Mouse (Mus musculus): ENCODE measurements at regions not wholly inside any gene's neighbourhood (a gene's known extent, or its start where the extent isn't known, plus 50 kb on each side); places are given as distances from the start of the nearest gene placed in this dataset.
"Not testable (repeated sequence)": the region's sequence is repeated elsewhere in the genome, so short reads cannot be mapped to it uniquely, and the experiment has no call there.

GRCm38 (mm10) chr6:19855476-19855875 is 989.4 kb downstream of the Ankrd7 start:
- DNase-seq (ENCODE audit: extremely low read depth, insufficient read length, low spot score) = not testable (repeated sequence)

GRCm38 (mm10) chr6:19864101-19864500 is 998.0 kb downstream of the Ankrd7 start:
- DNase-seq (ENCODE audit: extremely low read depth, insufficient read length, low spot score) = no peak

- DNase-seq (ENCODE audit: extremely low read depth, insufficient read length, low spot score) = no peak
Observed at GRCm38 (mm10) chr6:19869697-19870096, 1003.6 kb downstream of the Ankrd7 start.

GRCm38 (mm10) chr6:19911181-19911580 is 1045.1 kb downstream of the Ankrd7 start:
- no peak for DNase-seq (ENCODE audit: extremely low read depth, insufficient read length, low spot score)

GRCm38 (mm10) chr6:19941784-19942183 is 1075.7 kb downstream of the Ankrd7 start:
- not testable (repeated sequence) for DNase-seq (ENCODE audit: extremely low read depth, insufficient read length, low spot score)

GRCm38 (mm10) chr6:19944334-19944733 is 1078.2 kb downstream of the Ankrd7 start:
- DNase-seq (ENCODE audit: extremely low read depth, insufficient read length, low spot score) = no peak

GRCm38 (mm10) chr6:19945693-19946092 is 1079.6 kb downstream of the Ankrd7 start:
- no peak for DNase-seq (ENCODE audit: extremely low read depth, insufficient read length, low spot score)

- no peak for DNase-seq (ENCODE audit: extremely low read depth, insufficient read length, low spot score)
Observed at GRCm38 (mm10) chr6:19975898-19976297, 1109.8 kb downstream of the Ankrd7 start.

- no peak for DNase-seq (ENCODE audit: extremely low read depth, insufficient read length, low spot score)
Observed at GRCm38 (mm10) chr6:19991829-19992228, 1125.7 kb downstream of the Ankrd7 start.

GRCm38 (mm10) chr6:20028466-20028865 is 1162.3 kb downstream of the Ankrd7 start:
- no peak for DNase-seq (ENCODE audit: extremely low read depth, insufficient read length, low spot score)

- peak; percentile 19 for DNase-seq (ENCODE audit: extremely low read depth, insufficient read length, low spot score)
Observed at GRCm38 (mm10) chr6:20037769-20038168, 1171.7 kb downstream of the Ankrd7 start.

GRCm38 (mm10) chr6:20078666-20079065 is 1136.6 kb upstream of the Kcnd2 start:
- no peak for DNase-seq (ENCODE audit: extremely low read depth, insufficient read length, low spot score)

GRCm38 (mm10) chr6:20092057-20092917 is 1123.0 kb upstream of the Kcnd2 start:
- DNase-seq (ENCODE audit: extremely low read depth, insufficient read length, low spot score) = no peak

GRCm38 (mm10) chr6:20133991-20134390 is 1081.3 kb upstream of the Kcnd2 start:
- not testable (repeated sequence) for DNase-seq (ENCODE audit: extremely low read depth, insufficient read length, low spot score)

- no peak for DNase-seq (ENCODE audit: extremely low read depth, insufficient read length, low spot score)
Observed at GRCm38 (mm10) chr6:20137546-20137945, 1077.8 kb upstream of the Kcnd2 start.
